Mouse (Mus musculus) lung, postnatal 0 days (tissue): ENCODE data around the gene Slc16a14.

Source experiments
- CTCF ChIP-seq: IDR thresholded peaks from 2 replicates; pipeline ENCODE4 v1.5.1; 2016; ENCODE audit warnings: antibody characterized with exemption, mild to moderate bottlenecking
- EP300 ChIP-seq: IDR thresholded peaks from 2 replicates; pipeline ENCODE4 v1.6.1; 2016; ENCODE audit warnings: antibody characterized with exemption, mild to moderate bottlenecking, control low read depth

- TF ChIP-seq CTCF (no peak), EP300 (no peak)
Measured at GRCm38 (mm10) chr1:84868841-84869240, 66.1 kb downstream of the Slc16a14 start.
